Mouse (Mus musculus) layer of hippocampus, adult 9-11 months (tissue): ENCODE measurements at regions not wholly inside any gene's neighbourhood (a gene's known extent, or its start where the extent isn't known, plus 50 kb on each side); places are given as distances from the start of the nearest gene placed in this dataset.

Experiments used
- DNase-seq: peaks from one replicate; pipeline ENCODE4 v3.0.0; 2022

GRCm38 (mm10) chr4:79052723-79053122 is 841.0 kb upstream of the Ptprd start:
- peak; percentile 47 for DNase-seq
